Mouse (Mus musculus) spleen, adult 2 months (tissue): ENCODE measurements around the gene Pnmt.

Source experiments
- CTCF ChIP-seq: fragments of 200-500 bp; IDR thresholded peaks from 2 replicates; pipeline ENCODE4 v1.5.1; 2011; ENCODE audit warnings: mild to moderate bottlenecking, inconsistent platforms; ENCODE audit not compliant: insufficient read depth, insufficient read length, insufficient replicate concordance; ENCODE audit errors: extremely low read depth
- POLR2A ChIP-seq: fragments of 200-500 bp; IDR thresholded peaks from 2 replicates; pipeline ENCODE4 v1.6.1; 2011; ENCODE audit warnings: low read depth, low read length, inconsistent platforms

- TF ChIP-seq CTCF (no peak), POLR2A (no peak)
Measured at GRCm38 (mm10) chr11:98392034-98392433, 5.8 kb downstream of the Pnmt start.
